Mouse (Mus musculus) neural tube, embryonic 11.5 days (tissue): ENCODE measurements around the gene Prpf8. TPM values are rescaled to one million over a fixed set of nuclear protein-coding genes. Genes with fewer than 3 reads are reported as not detected.

ENCODE experiments used
- ATAC-seq: fragments of 200-750 bp; cut with Nextera tagmentation; 2 replicates; pipeline ENCODE4 v1.8.0; 2017; ENCODE audit warnings: moderate number of reproducible peaks, mild to moderate bottlenecking, moderate TSS enrichment, moderate library complexity; ENCODE audit not compliant: insufficient read depth, low FRiP score, low TSS enrichment
- DNase-seq: peaks from one replicate; pipeline ENCODE4 v3.0.0-alpha.2; 2015; ENCODE audit warnings: low spot score
- H3K27ac ChIP-seq: fragments of 300-500 bp; sonication (generic); 2 replicates; pipeline ENCODE4 v1.5.1; 2014; ENCODE audit warnings: low read depth, mild to moderate bottlenecking, low read length
- H3K27me3 ChIP-seq: fragments of 300-500 bp; sonication (generic); 2 replicates; pipeline ENCODE4 v1.6.1; 2014; ENCODE audit warnings: mild to moderate bottlenecking, low read length, mixed read lengths; ENCODE audit not compliant: control insufficient read depth, insufficient read depth
- H3K36me3 ChIP-seq: fragments of 300-500 bp; sonication (generic); 2 replicates; pipeline ENCODE4 v1.6.1; 2014; ENCODE audit warnings: mild to moderate bottlenecking, low read length, moderate library complexity, mixed read lengths; ENCODE audit not compliant: control insufficient read depth, insufficient read depth
- H3K4me1 ChIP-seq: fragments of 300-500 bp; sonication (generic); 2 replicates; pipeline ENCODE4 v1.6.1; 2014; ENCODE audit warnings: low read length, mixed read lengths; ENCODE audit not compliant: control insufficient read depth, insufficient read depth
- H3K4me2 ChIP-seq: fragments of 300-500 bp; sonication (generic); 2 replicates; pipeline ENCODE4 v1.6.1; 2014; ENCODE audit warnings: low read depth, mild to moderate bottlenecking, moderate library complexity
- H3K4me3 ChIP-seq: fragments of 300-500 bp; sonication (generic); 2 replicates; pipeline ENCODE4 v1.5.1; 2014; ENCODE audit warnings: low read depth, low read length
- H3K9ac ChIP-seq: fragments of 300-500 bp; sonication (generic); 2 replicates; pipeline ENCODE4 v1.6.1; 2014; ENCODE audit warnings: mild to moderate bottlenecking, low read length
- H3K9me3 ChIP-seq: fragments of 300-500 bp; sonication (generic); 2 replicates; pipeline ENCODE4 v1.6.1; 2016; ENCODE audit warnings: low read length; ENCODE audit not compliant: control insufficient read depth
- WGBS: fragments of 180-500 bp; shearing (Covaris S2); extraction: QIAGEN DNeasy Blood & Tissue Kit; methylation state at CpG from one replicate; pipeline ENCODE4 v1.1.7; 2014; 5-methylcytosine and 5-hydroxymethylcytosine counted together
- polyA plus RNA-seq: library from polyadenylated mRNA; unstranded; fragments of >200 nt; fragmentation: Nextera tagmentation; extraction: Ambion mirVana; gene quantifications from 2 replicates; pipeline ENCODE4 v1.2.1, GENCODE M21; 2014

Prpf8 gene
- polyA plus RNA-seq, 1 experiment from 2014 or later, result 123 TPM

GRCm38 (mm10) chr11:75462253-75462783 lies 24.3 kb upstream of the Prpf8 start:
- H3K9me3 ChIP-seq, result no peaks in the 10 kb centered on the region
- WGBS, result 6% methylated on average over 15 of the region's 16 CpGs
- 0 out of 2 replicates have a peak overlapping the region, but pooled peaks have one; percentile 17 for H3K27ac ChIP-seq
- ATAC-seq (no peak), DNase-seq (no peak)
- peak overlapping the region; percentile 54 for H3K9ac ChIP-seq
- no peaks in the 10 kb centered on the region for H3K36me3 ChIP-seq
- H3K27me3 ChIP-seq, result no peaks in the 10 kb centered on the region
- peak overlapping the region; percentile 73 for H3K4me3 ChIP-seq
- H3K4me2 ChIP-seq, result peak overlapping the region; percentile 92
- H3K4me1 ChIP-seq, result peaks cover 23% of the 10 kb centered on the region

DNA sequence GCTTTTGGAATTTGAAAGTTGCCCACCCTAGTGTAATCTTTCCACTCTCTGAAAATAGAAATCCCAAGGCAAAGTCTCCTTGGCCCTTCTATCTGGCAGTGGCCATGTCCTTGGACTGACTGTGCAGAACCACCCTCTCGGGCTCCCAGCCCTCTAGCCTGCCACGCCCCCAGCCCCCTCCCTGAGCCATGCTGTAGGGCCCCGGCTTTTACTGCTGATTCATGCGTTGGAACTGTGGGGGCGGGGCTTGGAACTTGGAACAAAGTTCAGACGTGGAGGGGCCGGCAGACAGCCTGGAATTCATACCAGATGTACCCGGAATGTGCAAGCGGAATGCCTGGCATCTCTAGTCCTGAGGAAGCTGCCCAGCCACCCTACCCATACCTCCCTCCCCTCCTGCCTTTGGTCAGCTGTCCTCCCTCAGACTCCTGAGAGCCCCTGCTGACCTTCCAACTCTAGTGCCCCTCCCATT lies 23.7 kb upstream of the Prpf8 start:
- no peak overlapping the region; the same call in 1 of the 2 replicates for H3K4me3 ChIP-seq
- no peaks in the 10 kb centered on the region for H3K27me3 ChIP-seq
- H3K4me1 ChIP-seq, result peaks cover 23% of the 10 kb centered on the region
- no peak overlapping the region; the same call in 1 of the 2 replicates for H3K9ac ChIP-seq
- no peaks in the 10 kb centered on the region for H3K9me3 ChIP-seq
- WGBS, result 2% methylated on average over 9 of the region's 9 CpGs
- no peaks in the 10 kb centered on the region for H3K36me3 ChIP-seq
- no peak overlapping the region for H3K27ac ChIP-seq
- ATAC-seq (no peak), DNase-seq (peak; percentile 78)
- H3K4me2 ChIP-seq, result peak overlapping the region; percentile 92

DNA sequence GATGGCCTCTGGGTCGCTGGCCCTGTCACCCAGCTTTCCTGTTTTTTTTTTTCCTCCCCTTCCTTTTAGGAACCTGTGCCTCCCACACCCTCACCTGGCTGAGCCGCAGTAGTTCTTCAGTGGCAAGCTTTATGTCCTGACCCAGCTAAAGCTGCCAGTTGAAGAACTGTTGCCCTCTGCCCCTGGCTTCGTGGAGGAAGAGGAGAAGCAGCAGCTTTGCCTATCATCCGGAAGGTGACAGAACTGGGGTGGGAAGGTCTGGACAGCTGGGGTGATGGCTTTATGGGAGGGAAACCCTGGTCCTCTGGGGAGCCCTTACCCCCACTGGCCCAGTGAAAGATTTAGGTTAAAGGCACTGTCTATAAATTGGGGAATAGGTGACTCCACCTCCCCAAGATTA lies 23.0 kb upstream of the Prpf8 start:
- no peaks in the 10 kb centered on the region for H3K27me3 ChIP-seq
- H3K4me2 ChIP-seq, result no peak overlapping the region
- no peak for DNase-seq
- no peak overlapping the region for H3K27ac ChIP-seq
- H3K9me3 ChIP-seq, result no peaks in the 10 kb centered on the region
- 64% methylated on average over 4 of the region's 4 CpGs for WGBS
- no peak overlapping the region for H3K4me3 ChIP-seq
- no peaks in the 10 kb centered on the region for H3K36me3 ChIP-seq
- H3K9ac ChIP-seq, result no peak overlapping the region
- no peak for ATAC-seq
- peaks cover 23% of the 10 kb centered on the region for H3K4me1 ChIP-seq

GRCm38 (mm10) chr11:75464417-75464816 lies 22.2 kb upstream of the Prpf8 start:
- ATAC-seq, result no peak
- Histone ChIP-seq H3K36me3 (no peaks in the 10 kb centered on the region), H3K9ac (no peak overlapping the region), H3K9me3 (no peaks in the 10 kb centered on the region), H3K4me2 (no peak overlapping the region), H3K27ac (no peak overlapping the region), H3K4me3 (no peak overlapping the region), H3K4me1 (peaks cover 23% of the 10 kb centered on the region), H3K27me3 (no peaks in the 10 kb centered on the region)
- no peak for DNase-seq
- 90% methylated on average over 6 of the region's 6 CpGs for WGBS

DNA sequence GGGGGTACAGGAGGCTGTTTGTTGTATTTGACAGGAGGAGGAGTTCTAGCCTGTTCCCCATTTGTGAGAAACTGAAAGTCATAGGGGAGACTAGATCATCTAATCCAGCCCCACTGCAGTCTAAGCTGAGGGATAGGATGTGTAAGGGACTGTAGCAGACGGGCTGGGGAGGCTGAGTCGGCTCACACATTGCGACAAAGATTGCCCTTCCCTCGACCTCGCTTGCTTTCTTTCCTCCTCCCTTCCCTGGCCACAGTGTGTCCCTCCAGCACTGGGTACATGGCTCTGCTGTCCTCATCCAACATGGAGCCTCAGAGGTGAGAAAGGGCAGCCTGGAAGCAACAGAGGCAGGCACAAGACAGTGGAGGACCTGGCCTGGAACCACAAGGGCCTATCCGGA lies 21.6 kb upstream of the Prpf8 start:
- Histone ChIP-seq H3K27ac (no peak overlapping the region), H3K9me3 (no peaks in the 10 kb centered on the region), H3K36me3 (no peaks in the 10 kb centered on the region), H3K27me3 (no peaks in the 10 kb centered on the region), H3K4me3 (no peak overlapping the region), H3K4me2 (no peak overlapping the region), H3K9ac (no peak overlapping the region), H3K4me1 (peaks cover 17% of the 10 kb centered on the region)
- no peak for ATAC-seq
- no peak for DNase-seq
- 82% methylated on average over 6 of the region's 6 CpGs for WGBS

GRCm38 (mm10) chr11:75466731-75467505 lies 19.7 kb upstream of the Prpf8 start:
- no peak for ATAC-seq
- H3K9me3 ChIP-seq, result no peaks in the 10 kb centered on the region
- H3K4me2 ChIP-seq, result no peak overlapping the region
- WGBS, result 96% methylated on average over 4 of the region's 4 CpGs
- no peak for DNase-seq
- no peak overlapping the region for H3K27ac ChIP-seq
- no peaks in the 10 kb centered on the region for H3K36me3 ChIP-seq
- H3K4me1 ChIP-seq, result peaks cover 14% of the 10 kb centered on the region; the same call in 1 of the 2 replicates
- no peaks in the 10 kb centered on the region for H3K27me3 ChIP-seq
- H3K9ac ChIP-seq, result no peak overlapping the region
- H3K4me3 ChIP-seq, result no peak overlapping the region

DNA sequence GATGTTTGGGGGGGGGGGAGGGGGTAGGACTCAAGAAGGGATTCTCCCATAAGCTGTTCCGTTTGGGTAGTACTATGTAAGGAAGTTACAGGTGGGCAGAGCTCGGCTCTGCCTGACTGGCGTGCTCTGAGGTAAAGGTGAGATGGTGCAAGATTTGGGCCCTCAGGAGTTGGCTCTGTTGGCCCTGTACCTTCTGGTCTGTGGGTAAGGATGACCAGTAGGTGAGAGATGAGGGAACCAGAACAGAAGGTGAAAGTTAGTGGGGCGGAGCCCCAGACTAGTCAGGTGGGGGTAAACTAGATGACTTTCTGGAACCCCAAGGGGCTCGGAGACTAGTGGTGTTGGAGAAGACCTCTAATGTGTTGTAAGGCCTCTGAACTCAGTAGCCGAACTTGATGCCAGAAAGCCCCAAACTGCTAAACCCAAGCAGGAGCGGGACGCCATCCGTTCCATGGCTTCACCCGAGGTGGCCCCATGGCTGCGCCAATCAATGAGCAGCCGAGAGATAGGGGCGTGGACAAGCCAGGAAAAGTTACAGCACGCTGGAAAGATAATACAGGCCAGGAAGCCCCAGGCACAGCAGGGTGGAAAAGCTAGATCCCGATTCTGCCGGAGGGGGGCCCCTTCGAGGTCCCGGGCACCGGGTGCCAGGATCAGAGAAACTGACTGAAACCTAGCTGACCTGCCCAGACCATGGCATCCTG lies 19.0 kb upstream of the Prpf8 start:
- no peaks in the 10 kb centered on the region for H3K9me3 ChIP-seq
- no peaks in the 10 kb centered on the region for H3K36me3 ChIP-seq
- no peak overlapping the region for H3K27ac ChIP-seq
- H3K4me2 ChIP-seq, result peak overlapping the region; percentile 57
- peaks cover 7% of the 10 kb centered on the region; the same call in 1 of the 2 replicates for H3K4me1 ChIP-seq
- peak; percentile 53 for DNase-seq
- H3K4me3 ChIP-seq, result peak overlapping the region; percentile 29
- H3K27me3 ChIP-seq, result no peaks in the 10 kb centered on the region
- 18% methylated on average over 19 of the region's 19 CpGs for WGBS
- peak overlapping the region; percentile 45 for H3K9ac ChIP-seq
- 0 out of 2 replicates have a peak, but pooled peaks have one; percentile 53 for ATAC-seq

DNA sequence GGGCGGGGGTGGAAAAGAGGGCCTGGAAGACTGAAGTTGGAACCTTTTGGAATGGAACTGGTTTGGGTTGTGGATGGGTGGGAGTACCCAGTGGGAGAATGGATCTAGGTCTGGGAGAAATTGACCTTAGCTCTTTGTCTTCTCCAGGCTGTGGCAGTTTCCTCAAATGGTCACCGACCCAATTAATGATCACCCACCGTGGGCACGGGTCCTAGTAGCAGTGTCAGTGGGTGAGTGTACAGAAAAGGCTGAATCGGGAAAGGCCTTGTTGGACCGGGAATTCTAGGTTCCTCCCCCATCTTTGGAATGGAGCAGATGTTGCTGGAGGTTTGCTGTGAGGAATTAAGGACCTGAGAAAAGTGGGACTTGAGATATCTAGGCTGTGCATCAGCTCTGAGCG lies 18.2 kb upstream of the Prpf8 start:
- H3K4me3 ChIP-seq, result peak overlapping the region; percentile 29
- H3K9me3 ChIP-seq, result no peaks in the 10 kb centered on the region
- peak overlapping the region; percentile 45 for H3K9ac ChIP-seq
- H3K27ac ChIP-seq, result no peak overlapping the region
- DNase-seq (no peak), ATAC-seq (no peak)
- H3K4me1 ChIP-seq, result no peaks in the 10 kb centered on the region
- H3K36me3 ChIP-seq, result no peaks in the 10 kb centered on the region
- 71% methylated on average over 7 of the region's 7 CpGs for WGBS
- no peaks in the 10 kb centered on the region for H3K27me3 ChIP-seq
- peak overlapping the region; percentile 57 for H3K4me2 ChIP-seq
